Mouse (Mus musculus): ENCODE results near the gene Psmd12. TPM values are rescaled to one million over a fixed set of nuclear protein-coding genes. Genes with fewer than 3 reads are reported as not detected.

The Psmd12 gene
- polyA plus RNA-seq, 1 experiment from 2014 or later = 184 TPM

- peak; percentile 48 for DNase-seq (ENCODE audit: low spot score)
Observed at GRCm38 (mm10) chr11:107509631-107510338, 30.5 kb downstream of the Psmd12 start.

GRCm38 (mm10) chr11:107510362-107511269 is 31.3 kb downstream of the Psmd12 start:
- peak; percentile 20 for DNase-seq (ENCODE audit: low spot score)

- peak; percentile 83 for DNase-seq (ENCODE audit: low spot score)
Observed at GRCm38 (mm10) chr11:107511954-107512353, 32.7 kb downstream of the Psmd12 start.

GRCm38 (mm10) chr11:107513047-107513446 is 33.8 kb downstream of the Psmd12 start:
- DNase-seq (ENCODE audit: low spot score) = no peak

- no peak for DNase-seq (ENCODE audit: low spot score)
Observed at GRCm38 (mm10) chr11:107516387-107516786, 37.1 kb downstream of the Psmd12 start.

- no peak for DNase-seq (ENCODE audit: low spot score)
Observed at GRCm38 (mm10) chr11:107518645-107519429, 39.6 kb downstream of the Psmd12 start.

GRCm38 (mm10) chr11:107521153-107521552 is 41.9 kb downstream of the Psmd12 start:
- no peak for DNase-seq (ENCODE audit: low spot score)

GRCm38 (mm10) chr11:107524966-107525365 is 45.7 kb downstream of the Psmd12 start:
- DNase-seq (ENCODE audit: low spot score) = peak; percentile 46

- DNase-seq (ENCODE audit: low spot score) = no peak
Observed at GRCm38 (mm10) chr11:107527632-107528031, 48.3 kb downstream of the Psmd12 start.

GRCm38 (mm10) chr11:107529320-107529719 is 50.0 kb downstream of the Psmd12 start:
- peak; percentile 89 for DNase-seq (ENCODE audit: low spot score)

GRCm38 (mm10) chr11:107531445-107531844 is 52.2 kb downstream of the Psmd12 start:
- DNase-seq (ENCODE audit: low spot score) = no peak

- DNase-seq (ENCODE audit: low spot score) = no peak
Observed at GRCm38 (mm10) chr11:107532271-107532670, 53.0 kb downstream of the Psmd12 start.

GRCm38 (mm10) chr11:107538994-107539393 is 59.7 kb downstream of the Psmd12 start:
- peak; percentile 15 for DNase-seq (ENCODE audit: low spot score)

GRCm38 (mm10) chr11:107540339-107540738 is 61.1 kb downstream of the Psmd12 start:
- no peak for DNase-seq (ENCODE audit: low spot score)

GRCm38 (mm10) chr11:107545747-107546476 is 66.6 kb downstream of the Psmd12 start:
- DNase-seq (ENCODE audit: low spot score) = no peak

GRCm38 (mm10) chr11:107546667-107547301 is 67.5 kb downstream of the Psmd12 start:
- peak; percentile 36 for DNase-seq (ENCODE audit: low spot score)

GRCm38 (mm10) chr11:107547351-107548203 is 68.3 kb downstream of the Psmd12 start, which contains the start of gene Helz:
Gene Helz, plus strand, starts transcription at chr11:107547930.
- peak; percentile 88 for DNase-seq (ENCODE audit: low spot score)

GRCm38 (mm10) chr11:107548204-107548975 is 69.1 kb downstream of the Psmd12 start:
- DNase-seq (ENCODE audit: low spot score) = peak; percentile 49
